Mouse (Mus musculus): ENCODE data around the gene Umps. TPM values are rescaled to one million over a fixed set of nuclear protein-coding genes. Genes with fewer than 3 reads are reported as not detected.
A peak's percentile ranks its signal among the peaks of the same experiment; 100 is the strongest.

Umps gene
- polyA plus RNA-seq, 1 experiment, result 16.5 TPM

DNA sequence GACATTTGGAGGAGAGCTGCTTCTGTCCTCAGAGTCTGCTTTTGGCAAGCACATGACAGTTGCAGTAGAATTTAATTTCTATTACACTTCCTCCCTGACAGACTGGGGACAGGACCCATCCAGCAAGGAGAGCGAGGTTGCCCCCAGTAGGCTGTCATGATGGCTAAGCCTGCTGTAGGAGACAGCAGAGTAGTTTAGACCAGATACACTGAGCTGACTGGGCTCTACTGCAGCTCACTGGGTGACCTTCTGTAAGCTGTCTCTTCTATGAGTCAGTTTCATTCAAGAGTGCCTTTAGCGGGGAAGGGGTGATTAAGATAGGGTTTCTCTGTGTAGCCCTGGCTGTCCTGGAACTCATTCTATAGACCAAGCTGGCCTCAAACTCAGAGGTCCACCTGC lies 27.7 kb downstream of the Umps start:
- Histone ChIP-seq H3K36me3 (ENCODE audit: control insufficient read depth, insufficient read depth, low read length) (no peaks in the 10 kb centered on the region), H3K4me1 (ENCODE audit: control insufficient read depth, insufficient read depth, low read length) (peaks cover 32% of the 10 kb centered on the region), H3K27ac (ENCODE audit: insufficient read depth, low read depth, low read length) (peak overlapping the region; percentile 2; the same call in 1 of the 2 replicates), H3K4me3 (ENCODE audit: insufficient read depth, low read depth, low read length) (no peak overlapping the region), H3K27me3 (replicated peaks; ENCODE audit: control insufficient read depth, insufficient read depth, low read length) (no peaks in the 10 kb centered on the region)
- TF ChIP-seq CTCF (conservative IDR thresholded peaks at IDR 0.05; ENCODE audit: insufficient read depth, insufficient read length, low read depth, low read length), result no peak
- TF ChIP-seq POLR2A (IDR thresholded peaks at IDR 0.05; ENCODE audit: low read depth, low read length), result no peak
- no peak for DNase-seq
- 79% methylated on average over 2 of the region's 2 CpGs for WGBS

DNA sequence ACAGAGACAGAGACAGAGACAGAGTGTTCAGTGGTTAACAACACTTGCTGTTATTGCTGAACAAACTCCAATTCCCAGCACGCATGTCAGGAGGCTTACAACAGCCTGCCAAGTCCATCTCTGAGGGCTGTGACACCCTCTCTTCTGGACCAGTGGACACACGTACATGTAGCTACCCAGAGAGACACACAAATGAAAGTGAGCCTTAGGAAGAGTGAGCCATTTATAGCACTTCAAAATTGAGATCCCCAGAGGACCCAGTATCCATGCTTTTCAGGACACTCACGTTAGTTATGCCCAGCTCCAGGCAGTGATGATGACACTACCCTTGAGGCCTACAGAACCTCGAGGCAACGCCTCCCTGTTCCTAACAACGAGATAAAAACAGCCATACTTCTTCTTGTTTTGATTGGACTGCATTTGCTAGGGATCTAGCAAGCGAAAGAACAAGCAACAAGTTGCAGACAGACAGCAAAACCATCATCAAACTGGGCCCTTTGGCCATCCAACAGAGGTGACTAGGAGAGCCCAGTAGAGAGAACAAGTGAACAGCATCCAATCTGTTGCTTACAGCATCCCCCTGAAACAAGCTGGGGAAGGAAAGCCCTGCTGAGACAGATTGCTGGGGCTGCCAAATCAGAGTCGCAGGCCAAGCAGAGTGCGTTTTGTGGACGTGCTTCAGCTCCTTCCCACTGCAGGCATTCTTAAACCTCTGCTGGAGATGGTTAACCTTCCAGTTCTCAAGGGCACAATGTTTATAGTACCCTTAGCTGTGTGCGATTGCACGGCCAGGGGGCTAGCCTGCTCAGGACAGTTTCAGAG lies 28.3 kb downstream of the Umps start:
- Histone ChIP-seq H3K27me3 (replicated peaks; ENCODE audit: control insufficient read depth, insufficient read depth, low read length) (no peaks in the 10 kb centered on the region), H3K4me1 (ENCODE audit: control insufficient read depth, insufficient read depth, low read length) (peaks cover 32% of the 10 kb centered on the region), H3K4me3 (ENCODE audit: insufficient read depth, low read depth, low read length) (no peak overlapping the region), H3K36me3 (ENCODE audit: control insufficient read depth, insufficient read depth, low read length) (no peaks in the 10 kb centered on the region), H3K27ac (ENCODE audit: insufficient read depth, low read depth, low read length) (peak overlapping the region; percentile 6; the same call in 1 of the 2 replicates)
- 62% methylated on average over 12 of the region's 12 CpGs for WGBS
- TF ChIP-seq CTCF (conservative IDR thresholded peaks at IDR 0.05; ENCODE audit: insufficient read depth, insufficient read length, low read depth, low read length) (no peak), POLR2A (IDR thresholded peaks at IDR 0.05; ENCODE audit: low read depth, low read length) (no peak)
- DNase-seq, result no peak

DNA sequence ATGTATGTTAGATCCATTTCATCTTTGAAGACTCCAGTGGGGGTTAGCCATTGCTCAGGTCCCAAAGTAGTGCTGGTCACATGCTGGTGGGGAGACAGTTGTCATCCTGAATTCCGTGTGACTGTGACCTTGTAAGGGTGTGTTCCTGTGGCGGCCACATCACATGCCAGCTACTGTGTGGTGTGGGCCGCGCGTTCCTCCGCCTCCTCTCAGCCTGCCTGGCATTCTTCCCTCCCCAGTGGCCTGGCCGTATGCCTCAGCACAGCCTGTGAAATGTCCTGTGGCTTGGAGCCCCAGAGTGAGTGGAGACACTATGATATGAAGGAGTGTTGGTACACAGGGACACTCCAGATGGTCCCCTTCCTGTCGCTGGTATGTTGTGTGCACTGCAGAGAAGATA lies 29.3 kb downstream of the Umps start:
- peak; percentile 79 for DNase-seq
- WGBS, result 42% methylated on average over 8 of the region's 8 CpGs
- H3K4me1 ChIP-seq (ENCODE audit: control insufficient read depth, insufficient read depth, low read length), result peaks cover 35% of the 10 kb centered on the region

DNA sequence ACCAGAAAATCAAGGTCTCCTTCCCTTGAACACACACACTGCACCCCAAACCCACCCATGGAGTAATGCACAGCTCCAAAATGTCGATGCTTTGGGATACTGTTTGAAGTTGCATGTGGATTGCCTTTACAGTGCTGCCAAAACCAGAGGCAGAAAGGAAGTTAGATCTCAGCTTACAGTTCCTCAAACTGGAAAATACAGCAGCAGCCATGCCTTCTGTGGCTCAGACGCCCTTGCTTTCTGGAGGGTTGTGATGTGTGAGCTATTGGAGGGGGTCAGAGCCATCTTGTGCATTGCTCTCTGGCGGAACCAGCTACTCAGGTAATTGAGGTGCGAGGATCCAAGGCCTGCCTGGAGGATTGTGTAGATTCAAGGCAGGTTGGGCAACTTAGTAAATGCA lies 30.0 kb downstream of the Umps start:
- no peak overlapping the region for H3K4me3 ChIP-seq (ENCODE audit: insufficient read depth, low read depth, low read length)
- WGBS, result 86% methylated on average over 4 of the region's 4 CpGs
- no peak overlapping the region for H3K27ac ChIP-seq (ENCODE audit: insufficient read depth, low read depth, low read length)
- H3K4me1 ChIP-seq (ENCODE audit: control insufficient read depth, insufficient read depth, low read length), result peaks cover 41% of the 10 kb centered on the region
- H3K27me3 ChIP-seq (replicated peaks; ENCODE audit: control insufficient read depth, insufficient read depth, low read length), result no peaks in the 10 kb centered on the region
- no peaks in the 10 kb centered on the region for H3K36me3 ChIP-seq (ENCODE audit: control insufficient read depth, insufficient read depth, low read length)
- DNase-seq, result no peak
- TF ChIP-seq CTCF (conservative IDR thresholded peaks at IDR 0.05; ENCODE audit: insufficient read depth, insufficient read length, low read depth, low read length) (no peak), POLR2A (IDR thresholded peaks at IDR 0.05; ENCODE audit: low read depth, low read length) (no peak)

More for the DNA sequence above, 29.3 kb downstream of the Umps start:
- Histone ChIP-seq H3K4me3 (ENCODE audit: insufficient read depth, low read depth, low read length) (no peak overlapping the region), H3K36me3 (ENCODE audit: control insufficient read depth, insufficient read depth, low read length) (no peaks in the 10 kb centered on the region), H3K27ac (ENCODE audit: insufficient read depth, low read depth, low read length) (peak overlapping the region; percentile 6; the same call in 1 of the 2 replicates), H3K27me3 (replicated peaks; ENCODE audit: control insufficient read depth, insufficient read depth, low read length) (no peaks in the 10 kb centered on the region)
- TF ChIP-seq POLR2A (IDR thresholded peaks at IDR 0.05; ENCODE audit: low read depth, low read length), result no peak
- TF ChIP-seq CTCF (conservative IDR thresholded peaks at IDR 0.05; ENCODE audit: insufficient read depth, insufficient read length, low read depth, low read length), result no peak

DNA sequence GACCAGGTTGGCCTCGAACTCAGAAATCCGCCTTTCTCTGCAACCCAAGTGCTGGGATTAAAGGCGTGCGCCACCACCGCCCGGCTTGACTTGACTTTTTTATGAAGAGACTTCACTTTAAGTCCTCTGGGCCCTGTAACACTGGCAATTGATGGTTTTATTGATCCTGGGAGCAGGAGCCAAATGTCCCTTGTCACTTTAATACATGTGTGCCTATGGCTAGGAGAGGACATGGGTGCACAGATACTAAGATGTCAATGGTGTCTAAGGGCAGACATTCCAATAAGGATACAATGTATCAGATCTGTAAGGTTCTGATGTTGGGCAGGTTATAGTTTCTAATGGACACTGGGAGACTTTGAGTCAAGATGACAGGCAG lies 31.4 kb downstream of the Umps start:
- TF ChIP-seq CTCF (conservative IDR thresholded peaks at IDR 0.05; ENCODE audit: insufficient read depth, insufficient read length, low read depth, low read length), result no peak
- no peak for TF ChIP-seq POLR2A (IDR thresholded peaks at IDR 0.05; ENCODE audit: low read depth, low read length)
- Histone ChIP-seq H3K4me1 (ENCODE audit: control insufficient read depth, insufficient read depth, low read length) (peaks cover 41% of the 10 kb centered on the region), H3K27ac (ENCODE audit: insufficient read depth, low read depth, low read length) (no peak overlapping the region), H3K36me3 (ENCODE audit: control insufficient read depth, insufficient read depth, low read length) (no peaks in the 10 kb centered on the region), H3K27me3 (replicated peaks; ENCODE audit: control insufficient read depth, insufficient read depth, low read length) (no peaks in the 10 kb centered on the region), H3K4me3 (ENCODE audit: insufficient read depth, low read depth, low read length) (no peak overlapping the region)
- no peak for DNase-seq
- WGBS, result 98% methylated on average over 6 of the region's 6 CpGs

DNA sequence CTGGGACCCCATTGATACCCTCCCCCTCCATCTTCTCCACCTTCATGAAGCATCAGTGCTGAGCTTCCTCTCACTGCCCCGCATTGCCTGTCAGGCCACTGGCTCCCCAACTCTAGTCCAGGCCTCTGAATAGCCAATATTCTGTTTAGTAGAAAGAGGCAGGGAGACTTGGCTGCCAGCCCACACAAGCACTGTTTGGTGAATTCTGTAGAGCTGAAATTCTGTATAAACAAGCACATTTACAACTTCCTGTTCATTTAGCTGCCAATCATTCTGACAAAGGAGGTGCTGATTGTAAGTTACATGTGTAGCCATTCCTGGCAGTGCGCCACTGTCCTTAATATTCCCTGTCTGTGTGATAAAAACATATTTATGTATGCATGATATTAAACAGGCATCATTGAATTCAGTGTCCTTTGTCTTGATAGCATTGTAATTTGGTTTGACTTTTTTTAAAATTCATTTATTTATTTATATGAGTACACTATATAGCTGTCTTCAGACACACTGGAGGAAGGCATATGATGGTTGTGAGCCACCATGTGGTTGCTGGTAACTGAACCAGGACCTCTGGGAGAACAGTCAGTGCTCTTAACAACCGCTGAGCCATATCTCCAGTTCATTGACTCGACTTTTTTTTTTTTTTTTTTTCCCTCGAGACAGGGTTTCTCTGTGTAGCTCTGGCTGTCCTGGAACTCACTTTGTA lies 32.0 kb downstream of the Umps start:
- Histone ChIP-seq H3K4me3 (ENCODE audit: insufficient read depth, low read depth, low read length) (no peak overlapping the region), H3K27me3 (replicated peaks; ENCODE audit: control insufficient read depth, insufficient read depth, low read length) (no peaks in the 10 kb centered on the region), H3K27ac (ENCODE audit: insufficient read depth, low read depth, low read length) (peak overlapping the region; percentile 32), H3K4me1 (ENCODE audit: control insufficient read depth, insufficient read depth, low read length) (peaks cover 42% of the 10 kb centered on the region), H3K36me3 (ENCODE audit: control insufficient read depth, insufficient read depth, low read length) (no peaks in the 10 kb centered on the region)
- 37% methylated on average over 5 of the region's 5 CpGs for WGBS
- no peak for TF ChIP-seq POLR2A (IDR thresholded peaks at IDR 0.05; ENCODE audit: low read depth, low read length)
- no peak for TF ChIP-seq CTCF (conservative IDR thresholded peaks at IDR 0.05; ENCODE audit: insufficient read depth, insufficient read length, low read depth, low read length)
- DNase-seq, result peak; percentile 79

DNA sequence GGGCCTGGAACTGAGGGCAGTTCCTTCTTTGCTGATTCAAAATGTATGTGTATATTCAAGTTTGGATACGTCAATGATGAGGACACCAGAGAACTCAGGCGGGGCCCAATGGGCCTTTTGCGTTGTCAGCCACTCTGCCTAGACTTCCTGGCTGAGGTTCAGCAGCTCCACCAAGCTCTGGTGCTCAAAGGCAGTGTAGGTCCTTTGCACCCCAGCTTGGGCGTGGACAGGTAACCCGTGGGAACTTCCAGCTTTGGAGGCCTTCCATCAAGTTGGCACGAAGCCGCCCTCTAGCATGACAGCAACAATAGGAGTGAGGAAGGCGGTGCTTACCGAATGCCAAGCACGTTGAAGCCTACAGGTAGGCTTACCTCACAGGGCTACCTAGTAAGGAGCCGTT lies 33.4 kb downstream of the Umps start:
- 86% methylated on average over 11 of the region's 11 CpGs for WGBS
- no peak overlapping the region for H3K4me3 ChIP-seq (ENCODE audit: insufficient read depth, low read depth, low read length)
- no peak for DNase-seq
- H3K4me1 ChIP-seq (ENCODE audit: control insufficient read depth, insufficient read depth, low read length), result peaks cover 40% of the 10 kb centered on the region
- H3K27me3 ChIP-seq (replicated peaks; ENCODE audit: control insufficient read depth, insufficient read depth, low read length), result no peaks in the 10 kb centered on the region
- TF ChIP-seq CTCF (conservative IDR thresholded peaks at IDR 0.05; ENCODE audit: insufficient read depth, insufficient read length, low read depth, low read length) (no peak), POLR2A (IDR thresholded peaks at IDR 0.05; ENCODE audit: low read depth, low read length) (no peak)
- H3K36me3 ChIP-seq (ENCODE audit: control insufficient read depth, insufficient read depth, low read length), result no peaks in the 10 kb centered on the region
- no peak overlapping the region for H3K27ac ChIP-seq (ENCODE audit: insufficient read depth, low read depth, low read length)
